Comparison of ENCODE assay signal across 8 mouse cellular contexts in the genomic region with DNA sequence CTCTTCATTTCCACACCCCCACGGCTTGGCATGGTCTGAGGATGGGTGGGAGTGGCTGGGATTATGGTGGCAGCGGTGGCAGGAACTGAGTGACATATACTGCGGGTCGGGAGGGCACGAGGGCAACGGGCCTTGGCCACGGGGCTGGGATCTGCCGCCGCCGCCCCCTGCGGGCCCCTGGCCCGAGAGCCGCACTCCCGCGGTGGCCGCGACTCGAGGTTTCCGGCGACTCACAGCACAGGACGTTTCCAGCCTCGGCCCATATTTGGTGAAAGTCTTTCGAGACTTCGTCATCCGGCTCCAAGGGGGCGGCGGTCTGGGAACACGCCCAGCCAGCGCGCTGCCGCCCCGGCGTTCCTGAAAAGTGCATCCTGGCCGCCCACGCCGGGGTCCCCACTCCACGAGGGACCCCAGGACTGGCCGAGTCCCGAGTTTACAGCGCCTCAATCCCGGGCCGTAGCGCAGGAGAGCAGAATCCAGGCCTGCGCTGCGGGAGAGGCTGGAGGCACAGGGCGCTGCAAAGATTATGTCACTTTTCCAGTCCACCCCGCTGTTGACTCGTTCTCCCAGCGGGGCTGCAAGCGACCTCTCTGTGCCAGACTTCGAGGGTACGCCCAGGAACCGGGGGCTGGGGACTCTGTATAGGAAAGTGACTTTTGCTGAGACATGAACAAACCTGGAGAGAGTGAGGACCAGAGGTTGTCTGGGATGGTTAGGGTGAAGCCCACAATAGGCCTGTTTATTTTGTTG. TPM values are rescaled to one million over a fixed set of nuclear protein-coding genes. Genes with fewer than 3 reads are reported as not detected.
DNase-seq lines count a peak whose midpoint lies in the region; ATAC-seq and TF ChIP-seq lines count a peak whose summit lies in the region.

No protein-coding gene starts in this region.

- H3K9me3 ChIP-seq in intestine, embryonic 14.5 days (ENCODE audit: control insufficient read depth, low read length) = no peaks in the 10 kb centered on the region
- H3K9me3 ChIP-seq in liver, embryonic 11.5 days (ENCODE audit: control insufficient read depth, low read length) = no peaks in the 10 kb centered on the region

- DNase-seq in layer of hippocampus, postnatal 14 days (ENCODE audit: low spot score in 2 of 2) = peak; percentile 24 to 44
- DNase-seq in layer of hippocampus, adult 18-20 months (ENCODE audit: low spot score in 2 of 2) = no peak
- DNase-seq in embryo, embryonic 10 days (ENCODE audit: low spot score) = peak; percentile 91
- DNase-seq in gastrocnemius, postnatal 4 days (ENCODE audit: low spot score in 2 of 2) = peak; percentile 70 to 83
- peak; percentile 87 for DNase-seq in intestine, embryonic 14.5 days (ENCODE audit: low spot score)
- peak; percentile 73 for DNase-seq in liver, embryonic 11.5 days (ENCODE audit: low spot score)
- peak; percentile 72 for DNase-seq in urinary bladder, adult 2 months (ENCODE audit: low spot score)

- peak overlapping the region; percentile 80 for H3K4me2 ChIP-seq in intestine, embryonic 14.5 days (ENCODE audit: low read length)
- H3K4me2 ChIP-seq in liver, embryonic 11.5 days = peak overlapping the region; percentile 82
- H3K4me2 ChIP-seq in myocyte (ENCODE audit: low read depth) = peak overlapping the region; percentile 93

- peak overlapping the region; percentile 89 for H3K27ac ChIP-seq in intestine, embryonic 14.5 days (ENCODE audit: low read depth)
- peak overlapping the region; percentile 48 for H3K27ac ChIP-seq in liver, embryonic 11.5 days (ENCODE audit: low read depth, low read length)

- peak; percentile 60 for TF ChIP-seq POLR2A in myocyte (IDR thresholded peaks at IDR 0.05; ENCODE audit: insufficient read length, low read depth)

- H3K9ac ChIP-seq in intestine, embryonic 14.5 days (ENCODE audit: low read length) = peak overlapping the region; percentile 67
- peak overlapping the region; percentile 59 for H3K9ac ChIP-seq in liver, embryonic 11.5 days (ENCODE audit: low read depth, low read length)

- H3K36me3 ChIP-seq in intestine, embryonic 14.5 days (ENCODE audit: control insufficient read depth, insufficient read depth, low read length) = 0 out of 2 replicates have a peak, but pooled peaks cover 3% of the 10 kb centered on the region
- no peaks in the 10 kb centered on the region for H3K36me3 ChIP-seq in liver, embryonic 11.5 days (ENCODE audit: control insufficient read depth, insufficient read depth, low read length)
- H3K36me3 ChIP-seq in myocyte (ENCODE audit: control insufficient read depth, insufficient read depth) = no peaks in the 10 kb centered on the region

- peak overlapping the region; percentile 66 for H3K4me3 ChIP-seq in intestine, embryonic 14.5 days (ENCODE audit: low read depth, low read length)
- H3K4me3 ChIP-seq in liver, embryonic 11.5 days (ENCODE audit: low read depth, low read length) = peak overlapping the region; percentile 54
- H3K4me3 ChIP-seq in myocyte = peak overlapping the region; percentile 65

- ATAC-seq in intestine, embryonic 14.5 days (replicated peaks; ENCODE audit: low FRiP score, low TSS enrichment, low read depth) = peak; percentile 60
- ATAC-seq in liver, embryonic 11.5 days (replicated peaks; ENCODE audit: low FRiP score) = peak; percentile 55

- H3ac ChIP-seq in myocyte (ENCODE audit: control insufficient read depth, insufficient read length) = peak overlapping the region; percentile 53

- H3K27me3 ChIP-seq in intestine, embryonic 14.5 days (replicated peaks; ENCODE audit: control insufficient read depth, insufficient read depth, low read length) = no peaks in the 10 kb centered on the region
- peaks cover 53% of the 10 kb centered on the region for H3K27me3 ChIP-seq in liver, embryonic 11.5 days (replicated peaks; ENCODE audit: control insufficient read depth, insufficient read depth, low read length)
- no peaks in the 10 kb centered on the region for H3K27me3 ChIP-seq in myocyte (ENCODE audit: control insufficient read depth, insufficient read depth, insufficient read length)

- WGBS in intestine, embryonic 14.5 days = under 1% methylated on average over 53 of the region's 53 CpGs
- under 1% methylated on average over 53 of the region's 53 CpGs for WGBS in liver, embryonic 11.5 days

- peaks cover 31% of the 10 kb centered on the region for H3K4me1 ChIP-seq in intestine, embryonic 14.5 days (replicated peaks; ENCODE audit: control insufficient read depth, insufficient read depth, low read length)
- H3K4me1 ChIP-seq in liver, embryonic 11.5 days (replicated peaks; ENCODE audit: control insufficient read depth, insufficient read depth, low read length) = peaks cover 17% of the 10 kb centered on the region

- peaks cover 33% of the 10 kb centered on the region for H3K79me2 ChIP-seq in myocyte (ENCODE audit: control insufficient read depth, insufficient read depth)

TF ChIP-seq in myocyte, 11 proteins besides CTCF, POLR2A, EP300 and RAD21:
- TF ChIP-seq SRF (IDR thresholded peaks at IDR 0.05; ENCODE audit: control insufficient read depth, insufficient read length, low read depth) = peak; percentile 99
- TF ChIP-seq MYOD1 (IDR thresholded peaks at IDR 0.05; ENCODE audit: control insufficient read depth in 1 of 3, insufficient read length in 2 of 3, low read depth in 2 of 3) = peak in 1 of 3 experiments; percentile 21
- peak; percentile 73 for TF ChIP-seq POLR2AphosphoS2 (IDR thresholded peaks at IDR 0.05; ENCODE audit: insufficient read length, low read depth)
- no peak for TF ChIP-seq TCF12 (IDR thresholded peaks at IDR 0.05; ENCODE audit: insufficient read depth, poor library complexity, severe bottlenecking)
- no peak for TF ChIP-seq E2F4 (IDR thresholded peaks at IDR 0.05; ENCODE audit: insufficient read depth)
TF ChIP-seq in myocyte: peak in this region for 3.

RNA-seq across cellular contexts. Expression of a gene that starts 3.6 kb away (rescaled TPM):
- total RNA-seq in layer of hippocampus, postnatal 14 days (2021) = 1 to 10 TPM; 7.8 TPM
- total RNA-seq in layer of hippocampus, adult 18-20 months (2021) = 1 to 10 TPM; 5.2 to 5.3 TPM
- 10 to 100 TPM; 40.7 to 49.3 TPM for total RNA-seq in gastrocnemius, postnatal 4 days (2021)
- polyA plus RNA-seq in intestine, embryonic 14.5 days (2014; fragmentation: Nextera tagmentation; extraction: Ambion mirVana) = 33.4 and 34.7 TPM in 2 replicates
- polyA plus RNA-seq in liver, embryonic 11.5 days (2014; fragmentation: Nextera tagmentation; extraction: Ambion mirVana) = 14.2 and 16.4 TPM in 2 replicates
- polyA plus RNA-seq in myocyte (2012; fragmentation: generic; extraction: Trizol) = 49.6 TPM
- polyA plus RNA-seq in urinary bladder, adult 2 months (2012; rRNA removed) = 81.8 and 89.1 TPM in 2 replicates

Comparison
In these comparisons a context has a peak if more than half of its experiments do, and no peak if none do; other contexts are left out.
1. DNase-seq: peak in layer of hippocampus, postnatal 14 days (2 of 2), embryo, embryonic 10 days (single experiment), gastrocnemius, postnatal 4 days (2 of 2), intestine, embryonic 14.5 days (single experiment), liver, embryonic 11.5 days (single experiment) and urinary bladder, adult 2 months (single experiment); none in layer of hippocampus, adult 18-20 months (0 of 2).
2. Peak in every context shown above with its lines, with median percentiles within 50 percentile points of each other: H3K4me2 ChIP-seq and H3K4me3 ChIP-seq.